31 mouse cellular contexts compared by ENCODE assay signal in genomic region chr1:133267094-133267493, GRCm38 (mm10). TPM values are rescaled to one million over a fixed set of nuclear protein-coding genes. Genes with fewer than 3 reads are reported as not detected.
DNase-seq lines count a peak whose midpoint lies in the region; ATAC-seq and TF ChIP-seq lines count a peak whose summit lies in the region.
"Had no signal": no experiment of that assay in that cellular context is flagged by ENCODE, and none has a peak within 500 bp of the region (broad histone marks: within the 10 kb centered on the region; RNA-seq: fewer than 3 reads in every experiment).

No protein-coding gene starts in this region.

- H3K4me2 ChIP-seq in forebrain, embryonic 13.5 days, result no peak overlapping the region
- H3K4me2 ChIP-seq in forebrain, embryonic 16.5 days (ENCODE audit: low read length), result no peak overlapping the region
- no peak overlapping the region for H3K4me2 ChIP-seq in midbrain, embryonic 14.5 days (ENCODE audit: low read length)
- H3K4me2 ChIP-seq in midbrain, embryonic 16.5 days (ENCODE audit: low read length), result no peak overlapping the region
- H3K4me2 ChIP-seq: embryonic facial prominence, embryonic 13.5 days; limb, embryonic 13.5 days had no signal

- no peak overlapping the region for H3K4me3 ChIP-seq in forebrain, embryonic 13.5 days
- no peak overlapping the region for H3K4me3 ChIP-seq in forebrain, embryonic 16.5 days (replicated peaks; ENCODE audit: low read length)
- no peak overlapping the region for H3K4me3 ChIP-seq in layer of hippocampus, adult 2 months
- no peak overlapping the region for H3K4me3 ChIP-seq in midbrain, embryonic 14.5 days (replicated peaks; ENCODE audit: low read depth, low read length)
- no peak overlapping the region for H3K4me3 ChIP-seq in midbrain, embryonic 16.5 days (ENCODE audit: low read depth, low read length)
- H3K4me3 ChIP-seq: embryonic facial prominence, embryonic 13.5 days; erythroblast, embryonic 14.5 days; limb, embryonic 13.5 days; liver, embryonic 15.5 days; myocyte had no signal

- TF ChIP-seq CTCF in layer of hippocampus, adult 2 months (conservative IDR thresholded peaks at IDR 0.05), result no peak

- H3K4me1 ChIP-seq in forebrain, embryonic 13.5 days, result peaks cover 36% of the 10 kb centered on the region
- H3K4me1 ChIP-seq in forebrain, embryonic 16.5 days (replicated peaks; ENCODE audit: control insufficient read depth, insufficient read depth, low read length), result peaks cover 12% of the 10 kb centered on the region
- H3K4me1 ChIP-seq in midbrain, embryonic 14.5 days (ENCODE audit: control insufficient read depth, insufficient read depth, low read length), result peaks cover 20% of the 10 kb centered on the region
- peaks cover 8% of the 10 kb centered on the region for H3K4me1 ChIP-seq in midbrain, embryonic 16.5 days (ENCODE audit: control insufficient read depth, insufficient read depth, low read length)

- H3K27me3 ChIP-seq in forebrain, embryonic 13.5 days, result no peaks in the 10 kb centered on the region
- H3K27me3 ChIP-seq in forebrain, embryonic 16.5 days (replicated peaks; ENCODE audit: control insufficient read depth, insufficient read depth, low read length), result no peaks in the 10 kb centered on the region
- H3K27me3 ChIP-seq in midbrain, embryonic 14.5 days (ENCODE audit: control insufficient read depth, insufficient read depth, low read length), result no peaks in the 10 kb centered on the region
- no peaks in the 10 kb centered on the region for H3K27me3 ChIP-seq in midbrain, embryonic 16.5 days (ENCODE audit: control insufficient read depth, insufficient read depth, low read depth, low read length)

- H3K9ac ChIP-seq in forebrain, embryonic 13.5 days, result no peak overlapping the region
- no peak overlapping the region for H3K9ac ChIP-seq in forebrain, embryonic 16.5 days (replicated peaks; ENCODE audit: low read depth, low read length)
- H3K9ac ChIP-seq in midbrain, embryonic 14.5 days (replicated peaks; ENCODE audit: low read length), result no peak overlapping the region; the same call in 1 of the 2 replicates
- no peak overlapping the region for H3K9ac ChIP-seq in midbrain, embryonic 16.5 days (ENCODE audit: low read depth, low read length)
- H3K9ac ChIP-seq: embryonic facial prominence, embryonic 13.5 days; limb, embryonic 13.5 days; liver, embryonic 15.5 days had no signal

- no peaks in the 10 kb centered on the region for H3K9me3 ChIP-seq in forebrain, embryonic 13.5 days (replicated peaks)
- no peaks in the 10 kb centered on the region for H3K9me3 ChIP-seq in forebrain, embryonic 16.5 days (ENCODE audit: control insufficient read depth, low read length)
- no peaks in the 10 kb centered on the region for H3K9me3 ChIP-seq in midbrain, embryonic 14.5 days (ENCODE audit: control insufficient read depth, low read length)
- no peaks in the 10 kb centered on the region for H3K9me3 ChIP-seq in midbrain, embryonic 16.5 days (replicated peaks; ENCODE audit: control insufficient read depth, low read length, poor library complexity, severe bottlenecking)
- H3K9me3 ChIP-seq: embryonic facial prominence, embryonic 13.5 days; liver, embryonic 15.5 days had no signal

- ATAC-seq in forebrain, embryonic 13.5 days, result no peak
- no peak for ATAC-seq in forebrain, embryonic 16.5 days
- no peak for ATAC-seq in midbrain, embryonic 14.5 days (ENCODE audit: low FRiP score, low TSS enrichment)
- ATAC-seq in midbrain, embryonic 16.5 days, result no peak
- ATAC-seq: CD4-positive, CD25-positive, alpha-beta regulatory T cell, adult 4 months; inflammation-experienced regulatory T-cells, adult 6 months had no signal

- no peak for DNase-seq in layer of hippocampus, adult 2 months (ENCODE audit: low spot score in 2 of 2)
- no peak for DNase-seq in layer of hippocampus, adult 11-12 months (ENCODE audit: low spot score)
- DNase-seq in midbrain, embryonic 14.5 days, result no peak
- no peak for DNase-seq in cerebellum, postnatal 25 days
- DNase-seq: adrenal gland, postnatal 14 days; cerebellum, adult 2 months; cerebellum, postnatal 36 days; embryo, embryonic 11 days; gastrocnemius, postnatal 25 days; heart, postnatal 36 days; kidney, adult 8-10 months; kidney, postnatal 14 days; lung, postnatal 4 days; right cerebral cortex, postnatal 14 days; thymus, adult 2 months; thymus, postnatal 4 days had no signal

- 58% methylated on average over 3 of the region's 3 CpGs for WGBS in forebrain, embryonic 13.5 days
- WGBS in forebrain, embryonic 16.5 days, result 63% methylated on average over 3 of the region's 3 CpGs
- WGBS in midbrain, embryonic 14.5 days, result 38% methylated on average over 3 of the region's 3 CpGs
- WGBS in midbrain, embryonic 16.5 days, result 35% methylated on average over 3 of the region's 3 CpGs

- H3K36me3 ChIP-seq in forebrain, embryonic 13.5 days (ENCODE audit: poor library complexity, severe bottlenecking), result peaks cover 68% of the 10 kb centered on the region
- peaks cover 5% of the 10 kb centered on the region; the same call in 1 of the 2 replicates for H3K36me3 ChIP-seq in forebrain, embryonic 16.5 days (ENCODE audit: control insufficient read depth, insufficient read depth)
- peaks cover 70% of the 10 kb centered on the region for H3K36me3 ChIP-seq in midbrain, embryonic 14.5 days (ENCODE audit: control insufficient read depth, insufficient read depth, low read length)
- H3K36me3 ChIP-seq in midbrain, embryonic 16.5 days (ENCODE audit: control insufficient read depth, insufficient read depth, low read length), result peaks cover 18% of the 10 kb centered on the region
- H3K36me3 ChIP-seq: limb, embryonic 13.5 days; liver, embryonic 15.5 days had no signal

- H3K27ac ChIP-seq in forebrain, embryonic 13.5 days, result 0 out of 2 replicates have a peak overlapping the region, but pooled peaks have one; percentile 16
- H3K27ac ChIP-seq in forebrain, embryonic 16.5 days (ENCODE audit: low read length), result no peak overlapping the region
- peak overlapping the region; percentile 47; the same call in 1 of the 2 replicates for H3K27ac ChIP-seq in layer of hippocampus, adult 2 months
- peak overlapping the region; percentile 72 for H3K27ac ChIP-seq in midbrain, embryonic 14.5 days (replicated peaks; ENCODE audit: low read depth, low read length)
- no peak overlapping the region for H3K27ac ChIP-seq in midbrain, embryonic 16.5 days (ENCODE audit: low read length)
- H3K27ac ChIP-seq: embryonic facial prominence, embryonic 13.5 days; limb, embryonic 13.5 days; liver, embryonic 15.5 days; stomach, postnatal 0 days had no signal

RNA-seq across cellular contexts. Expression of gene Golt1a, which starts 42.5 kb away (rescaled TPM):
- polyA plus RNA-seq in forebrain, embryonic 13.5 days (2015; fragmentation: Nextera tagmentation; extraction: Ambion mirVana), result not detected in 2 replicates
- not detected in 2 replicates for polyA plus RNA-seq in forebrain, embryonic 16.5 days (2015; fragmentation: Nextera tagmentation; extraction: Ambion mirVana)
- total RNA-seq in layer of hippocampus, adult 2 months (2021), result not detected
- not detected in 2 replicates for polyA plus RNA-seq in midbrain, embryonic 14.5 days (2014; fragmentation: Nextera tagmentation; extraction: Ambion mirVana)
- polyA plus RNA-seq in midbrain, embryonic 16.5 days (2015; fragmentation: Nextera tagmentation; extraction: Ambion mirVana), result not detected in 2 replicates
- total RNA-seq: gastrocnemius, postnatal 25 days; heart, adult 8-10 months; heart, postnatal 36 days; megakaryocyte-erythroid progenitor cell, adult 5-6 weeks had no signal
- polyA plus RNA-seq: CD4-positive, CD25-positive, alpha-beta regulatory T cell, adult 4 months; cerebellum, adult 2 months; embryonic facial prominence, embryonic 13.5 days; erythroblast, embryonic 14.5 days; heart, embryonic 14.5 days; inflammation-experienced regulatory T-cells, adult 6 months; limb, embryonic 13.5 days; myocyte had no signal

RNA-seq across cellular contexts. Expression of gene Kiss1, which starts 54.6 kb away (rescaled TPM):
- polyA plus RNA-seq in forebrain, embryonic 13.5 days (2015; fragmentation: Nextera tagmentation; extraction: Ambion mirVana), result not detected in 2 replicates
- 0.60 and 0.63 TPM in 2 replicates for polyA plus RNA-seq in forebrain, embryonic 16.5 days (2015; fragmentation: Nextera tagmentation; extraction: Ambion mirVana)
- not detected for total RNA-seq in layer of hippocampus, adult 2 months (2021)
- polyA plus RNA-seq in midbrain, embryonic 14.5 days (2014; fragmentation: Nextera tagmentation; extraction: Ambion mirVana), result not detected in 2 replicates
- not detected in 2 replicates for polyA plus RNA-seq in midbrain, embryonic 16.5 days (2015; fragmentation: Nextera tagmentation; extraction: Ambion mirVana)
- total RNA-seq: adrenal gland, postnatal 14 days; gastrocnemius, postnatal 25 days; heart, adult 8-10 months; heart, postnatal 36 days; left cerebral cortex, adult 18-20 months; megakaryocyte-erythroid progenitor cell, adult 5-6 weeks had no signal
- polyA plus RNA-seq: CD4-positive, CD25-positive, alpha-beta regulatory T cell, adult 4 months; cerebellum, adult 2 months; embryonic facial prominence, embryonic 13.5 days; erythroblast, embryonic 14.5 days; heart, embryonic 14.5 days; inflammation-experienced regulatory T-cells, adult 6 months; limb, embryonic 13.5 days; liver, embryonic 15.5 days; myocyte; stomach, postnatal 0 days; thymus, adult 2 months had no signal

Comparison
In these comparisons a context has a peak if more than half of its experiments do, and no peak if none do; other contexts are left out.
1. H3K27ac ChIP-seq: peak in forebrain, embryonic 13.5 days (single experiment), layer of hippocampus, adult 2 months (single experiment) and midbrain, embryonic 14.5 days (single experiment); none in forebrain, embryonic 16.5 days (single experiment) and midbrain, embryonic 16.5 days (single experiment).